Mouse (Mus musculus) midbrain, embryonic 14.5 days (tissue): ENCODE measurements at regions not wholly inside any gene's neighbourhood (a gene's known extent, or its start where the extent isn't known, plus 50 kb on each side); places are given as distances from the start of the nearest gene placed in this dataset.
"Not testable (repeated sequence)": the region's sequence is repeated elsewhere in the genome, so short reads cannot be mapped to it uniquely, and the experiment has no call there.

Experiments used
- ATAC-seq: fragments of 200-750 bp; cut with Nextera tagmentation; 2 replicates; pipeline ENCODE4 v1.8.0; 2017; ENCODE audit warnings: moderate number of reproducible peaks, moderate library complexity; ENCODE audit not compliant: low FRiP score, low TSS enrichment
- DNase-seq: peaks from one replicate; pipeline ENCODE4 v3.0.0-alpha.2; 2015
- H3K27ac ChIP-seq: fragments of 300-500 bp; sonication (generic); replicated peaks from 2 replicates; pipeline ENCODE4 v1.5.1; 2014; ENCODE audit warnings: mild to moderate bottlenecking, low read depth, low read length, moderate library complexity
- H3K27me3 ChIP-seq: fragments of 300-500 bp; sonication (generic); 2 replicates; pipeline ENCODE4 v1.6.1; 2014; ENCODE audit warnings: low read length, control low read depth, mixed read lengths; ENCODE audit not compliant: control insufficient read depth, insufficient read depth
- H3K36me3 ChIP-seq: fragments of 300-500 bp; sonication (generic); 2 replicates; pipeline ENCODE4 v1.6.1; 2014; ENCODE audit warnings: low read length, control low read depth; ENCODE audit not compliant: control insufficient read depth, insufficient read depth
- H3K4me1 ChIP-seq: fragments of 300-500 bp; sonication (generic); 2 replicates; pipeline ENCODE4 v1.6.1; 2014; ENCODE audit warnings: mild to moderate bottlenecking, antibody characterized with exemption, low read length, control low read depth; ENCODE audit not compliant: control insufficient read depth, insufficient read depth
- H3K4me2 ChIP-seq: fragments of 300-500 bp; sonication (generic); 2 replicates; pipeline ENCODE4 v1.6.1; 2014; ENCODE audit warnings: mild to moderate bottlenecking, low read length, moderate library complexity
- H3K4me3 ChIP-seq: fragments of 300-500 bp; sonication (generic); replicated peaks from 2 replicates; pipeline ENCODE4 v1.5.1; 2014; ENCODE audit warnings: low read depth, low read length
- H3K9ac ChIP-seq: fragments of 300-500 bp; sonication (generic); replicated peaks from 2 replicates; pipeline ENCODE4 v1.6.1; 2014; ENCODE audit warnings: mild to moderate bottlenecking, low read length, moderate library complexity
- H3K9me3 ChIP-seq: fragments of 300-500 bp; sonication (generic); 2 replicates; pipeline ENCODE4 v1.6.1; 2016; ENCODE audit warnings: low read length, control low read depth, mixed read lengths; ENCODE audit not compliant: control insufficient read depth
- WGBS: fragments of 180-500 bp; shearing (Covaris S2); extraction: QIAGEN DNeasy Blood & Tissue Kit; methylation state at CpG from one replicate; pipeline ENCODE4 v1.1.7; 2014; 5-methylcytosine and 5-hydroxymethylcytosine counted together

GRCm38 (mm10) chr17:85861328-85861727 lies 173.3 kb upstream of the Six2 start:
- WGBS = 93% methylated on average over 9 of the region's 9 CpGs
- Histone ChIP-seq H3K4me2 (no peak overlapping the region), H3K9me3 (no peaks in the 10 kb centered on the region), H3K4me3 (no peak overlapping the region), H3K27ac (no peak overlapping the region), H3K4me1 (0 out of 2 replicates have a peak, but pooled peaks cover 5% of the 10 kb centered on the region), H3K27me3 (no peaks in the 10 kb centered on the region), H3K9ac (no peak overlapping the region), H3K36me3 (no peaks in the 10 kb centered on the region)
- DNase-seq (no peak), ATAC-seq (no peak)

- Histone ChIP-seq H3K4me3 (no peak overlapping the region), H3K27me3 (no peaks in the 10 kb centered on the region), H3K4me2 (no peak overlapping the region), H3K9ac (no peak overlapping the region), H3K4me1 (0 out of 2 replicates have a peak, but pooled peaks cover 5% of the 10 kb centered on the region), H3K27ac (no peak overlapping the region), H3K9me3 (no peaks in the 10 kb centered on the region), H3K36me3 (no peaks in the 10 kb centered on the region)
- 72% methylated on average over 4 of the region's 4 CpGs for WGBS
- ATAC-seq = no peak
- DNase-seq = no peak
Measured at GRCm38 (mm10) chr17:85860797-85861196, 172.7 kb upstream of the Six2 start.

GRCm38 (mm10) chr17:85859926-85860707 lies 172.0 kb upstream of the Six2 start:
- H3K4me2 ChIP-seq = no peak overlapping the region
- no peak for DNase-seq
- 0 out of 2 replicates have a peak, but pooled peaks cover 5% of the 10 kb centered on the region for H3K4me1 ChIP-seq
- H3K27me3 ChIP-seq = no peaks in the 10 kb centered on the region
- no peak overlapping the region for H3K9ac ChIP-seq
- no peak overlapping the region for H3K27ac ChIP-seq
- ATAC-seq = no peak
- H3K9me3 ChIP-seq = no peaks in the 10 kb centered on the region
- H3K4me3 ChIP-seq = no peak overlapping the region
- no peaks in the 10 kb centered on the region for H3K36me3 ChIP-seq
- WGBS = 90% methylated on average over 15 of the region's 15 CpGs

GRCm38 (mm10) chr17:85858516-85858915 lies 170.4 kb upstream of the Six2 start:
- Histone ChIP-seq H3K9me3 (no peaks in the 10 kb centered on the region), H3K4me3 (no peak overlapping the region), H3K9ac (no peak overlapping the region), H3K36me3 (no peaks in the 10 kb centered on the region), H3K4me2 (peak overlapping the region; percentile 46), H3K27ac (no peak overlapping the region), H3K27me3 (no peaks in the 10 kb centered on the region), H3K4me1 (0 out of 2 replicates have a peak, but pooled peaks cover 5% of the 10 kb centered on the region)
- ATAC-seq = no peak
- 80% methylated on average over 2 of the region's 2 CpGs for WGBS
- peak; percentile 56 for DNase-seq

- Histone ChIP-seq H3K9ac (no peak overlapping the region; the same call in 1 of the 2 replicates), H3K4me1 (0 out of 2 replicates have a peak, but pooled peaks cover 5% of the 10 kb centered on the region)
- ATAC-seq = no peak
Measured at GRCm38 (mm10) chr17:85857705-85858472, 169.8 kb upstream of the Six2 start.

GRCm38 (mm10) chr17:85856894-85857293 lies 168.8 kb upstream of the Six2 start:
- 27% methylated on average over 3 of the region's 5 CpGs for WGBS
- H3K27me3 ChIP-seq, ATAC-seq, H3K27ac ChIP-seq, H3K36me3 ChIP-seq, H3K9me3 ChIP-seq, H3K4me1 ChIP-seq, H3K9ac ChIP-seq, H3K4me2 ChIP-seq, DNase-seq, H3K4me3 ChIP-seq: not testable (repeated sequence)

More at GRCm38 (mm10) chr17:85857705-85858472, 169.8 kb upstream of the Six2 start:
- 26% methylated on average over 22 of the region's 22 CpGs for WGBS
- Histone ChIP-seq H3K4me3 (no peak overlapping the region), H3K36me3 (no peaks in the 10 kb centered on the region), H3K27me3 (no peaks in the 10 kb centered on the region), H3K27ac (no peak overlapping the region), H3K9me3 (no peaks in the 10 kb centered on the region), H3K4me2 (peak overlapping the region; percentile 46)
- peak; percentile 77 for DNase-seq

- Histone ChIP-seq H3K36me3 (no peaks in the 10 kb centered on the region), H3K4me3 (no peak overlapping the region), H3K4me1 (0 out of 2 replicates have a peak, but pooled peaks cover 5% of the 10 kb centered on the region), H3K4me2 (no peak overlapping the region), H3K9me3 (no peaks in the 10 kb centered on the region), H3K9ac (no peak overlapping the region), H3K27ac (no peak overlapping the region), H3K27me3 (no peaks in the 10 kb centered on the region)
- DNase-seq (no peak), ATAC-seq (no peak)
- 91% methylated on average over 5 of the region's 5 CpGs for WGBS
Measured at GRCm38 (mm10) chr17:85853156-85853555, 165.1 kb upstream of the Six2 start.

- Histone ChIP-seq H3K9ac (no peak overlapping the region), H3K4me1 (no peaks in the 10 kb centered on the region), H3K4me2 (no peak overlapping the region), H3K4me3 (no peak overlapping the region), H3K27ac (no peak overlapping the region), H3K36me3 (no peaks in the 10 kb centered on the region), H3K27me3 (no peaks in the 10 kb centered on the region), H3K9me3 (no peaks in the 10 kb centered on the region)
- WGBS = 93% methylated on average over 3 of the region's 3 CpGs
- DNase-seq (no peak), ATAC-seq (no peak)
Measured at GRCm38 (mm10) chr17:85848526-85848925, 160.5 kb upstream of the Six2 start.
